Mouse (Mus musculus): Measurements from ENCODE around the gene Rnf222. TPM values are rescaled to one million over a fixed set of nuclear protein-coding genes. Genes with fewer than 3 reads are reported as not detected.

Gene Rnf222
- polyA plus RNA-seq, 1 experiment from 2014 or later = 0.13 TPM

- H3K9ac ChIP-seq = peak within 1 kb of the TSS; percentile 88
- peaks cover 60% of the 10 kb centered on the region for H3K4me1 ChIP-seq (replicated peaks)
- whole genome bisulfite sequencing (ENCODE audit: insufficient replicate concordance) = under 1% methylated on average over 52 of the region's 52 CpGs
- H3K27me3 ChIP-seq = no peaks in the 10 kb centered on the region; the same call in 1 of the 2 replicates
- no peaks in the 10 kb centered on the region for H3K9me3 ChIP-seq (replicated peaks)
- peak within 1 kb of the TSS; percentile 91 for H3K4me3 ChIP-seq (replicated peaks)
- H3K27ac ChIP-seq (replicated peaks) = peak within 1 kb of the TSS; percentile 81
- H3K36me3 ChIP-seq (replicated peaks) = peaks cover 41% of the 10 kb centered on the region
- peak within 1 kb of the TSS; percentile 79 for H3K4me2 ChIP-seq
- ATAC-seq (ENCODE audit: insufficient read depth) = peak; percentile 79
Observed at GRCm38 (mm10) chr11:68901351-68902046, 13.1 kb downstream of the Rnf222 start, which contains the start of gene Rpl26. Gene Rpl26, plus strand, starts transcription at chr11:68901583.

- 0% methylated on average over 10 of the region's 10 CpGs for WGBS (ENCODE audit: insufficient replicate concordance)
- no peak for ATAC-seq (ENCODE audit: insufficient read depth)
- H3K4me2 ChIP-seq = peak overlapping the region; percentile 79
Observed at GRCm38 (mm10) chr11:68902047-68902364, 13.7 kb downstream of the Rnf222 start.

GRCm38 (mm10) chr11:68902367-68902766, 14.0 kb downstream of the Rnf222 start:
- peak overlapping the region; percentile 43; the same call in 1 of the 2 replicates for H3K27ac ChIP-seq (replicated peaks)
- no peaks in the 10 kb centered on the region for H3K9me3 ChIP-seq (replicated peaks)
- H3K4me3 ChIP-seq (replicated peaks) = peak overlapping the region; percentile 91
- peak overlapping the region; percentile 88 for H3K9ac ChIP-seq
- peaks cover 51% of the 10 kb centered on the region for H3K4me1 ChIP-seq (replicated peaks)
- ATAC-seq (ENCODE audit: insufficient read depth) = no peak
- under 1% methylated on average over 11 of the region's 11 CpGs for WGBS (ENCODE audit: insufficient replicate concordance)
- no peaks in the 10 kb centered on the region; the same call in 1 of the 2 replicates for H3K27me3 ChIP-seq
- H3K4me2 ChIP-seq = peak overlapping the region; percentile 79
- peaks cover 49% of the 10 kb centered on the region for H3K36me3 ChIP-seq (replicated peaks)

More at GRCm38 (mm10) chr11:68902047-68902364, 13.7 kb downstream of the Rnf222 start:
- H3K36me3 ChIP-seq (replicated peaks) = peaks cover 46% of the 10 kb centered on the region
- H3K9me3 ChIP-seq (replicated peaks) = no peaks in the 10 kb centered on the region
- H3K4me3 ChIP-seq (replicated peaks) = peak overlapping the region; percentile 91
- peaks cover 55% of the 10 kb centered on the region for H3K4me1 ChIP-seq (replicated peaks)
- peak overlapping the region; percentile 81 for H3K27ac ChIP-seq (replicated peaks)
- H3K9ac ChIP-seq = peak overlapping the region; percentile 88
- no peaks in the 10 kb centered on the region; the same call in 1 of the 2 replicates for H3K27me3 ChIP-seq

- H3K27ac ChIP-seq (replicated peaks) = peak overlapping the region; percentile 43; the same call in 1 of the 2 replicates
- 61% methylated on average over 5 of the region's 5 CpGs for WGBS (ENCODE audit: insufficient replicate concordance)
- H3K27me3 ChIP-seq = no peaks in the 10 kb centered on the region; the same call in 1 of the 2 replicates
- peaks cover 48% of the 10 kb centered on the region for H3K4me1 ChIP-seq (replicated peaks)
- peaks cover 54% of the 10 kb centered on the region for H3K36me3 ChIP-seq (replicated peaks)
- no peak for ATAC-seq (ENCODE audit: insufficient read depth)
- H3K4me2 ChIP-seq = peak overlapping the region; percentile 79
- peak overlapping the region; percentile 88 for H3K9ac ChIP-seq
- peak overlapping the region; percentile 91 for H3K4me3 ChIP-seq (replicated peaks)
- no peaks in the 10 kb centered on the region for H3K9me3 ChIP-seq (replicated peaks)
Observed at GRCm38 (mm10) chr11:68902823-68903222, 14.5 kb downstream of the Rnf222 start.

GRCm38 (mm10) chr11:68903775-68904174, 15.4 kb downstream of the Rnf222 start:
- H3K27me3 ChIP-seq = no peaks in the 10 kb centered on the region; the same call in 1 of the 2 replicates
- no peak for ATAC-seq (ENCODE audit: insufficient read depth)
- WGBS (ENCODE audit: insufficient replicate concordance) = 76% methylated on average over 2 of the region's 2 CpGs
- H3K4me3 ChIP-seq (replicated peaks) = no peak overlapping the region
- no peaks in the 10 kb centered on the region for H3K9me3 ChIP-seq (replicated peaks)
- H3K9ac ChIP-seq = no peak overlapping the region
- peaks cover 54% of the 10 kb centered on the region for H3K36me3 ChIP-seq (replicated peaks)
- peaks cover 38% of the 10 kb centered on the region for H3K4me1 ChIP-seq (replicated peaks)
- no peak overlapping the region for H3K4me2 ChIP-seq
- no peak overlapping the region for H3K27ac ChIP-seq (replicated peaks)

GRCm38 (mm10) chr11:68904375-68905137, 16.2 kb downstream of the Rnf222 start:
- no peak overlapping the region for H3K4me2 ChIP-seq
- H3K4me3 ChIP-seq (replicated peaks) = no peak overlapping the region
- no peak for ATAC-seq (ENCODE audit: insufficient read depth)
- 79% methylated on average over 8 of the region's 8 CpGs for WGBS (ENCODE audit: insufficient replicate concordance)
- peaks cover 31% of the 10 kb centered on the region for H3K4me1 ChIP-seq (replicated peaks)
- H3K36me3 ChIP-seq (replicated peaks) = peaks cover 54% of the 10 kb centered on the region
- H3K9me3 ChIP-seq (replicated peaks) = no peaks in the 10 kb centered on the region
- H3K9ac ChIP-seq = no peak overlapping the region
- no peaks in the 10 kb centered on the region; the same call in 1 of the 2 replicates for H3K27me3 ChIP-seq
- no peak overlapping the region for H3K27ac ChIP-seq (replicated peaks)

GRCm38 (mm10) chr11:68905138-68905531, 16.8 kb downstream of the Rnf222 start:
- Histone ChIP-seq H3K9me3 (replicated peaks) (no peaks in the 10 kb centered on the region), H3K4me3 (replicated peaks) (no peak overlapping the region), H3K4me1 (replicated peaks) (peaks cover 25% of the 10 kb centered on the region), H3K27ac (replicated peaks) (no peak overlapping the region), H3K27me3 (no peaks in the 10 kb centered on the region; the same call in 1 of the 2 replicates), H3K4me2 (no peak overlapping the region), H3K9ac (no peak overlapping the region), H3K36me3 (replicated peaks) (peaks cover 54% of the 10 kb centered on the region)
- 76% methylated on average over 3 of the region's 3 CpGs for WGBS (ENCODE audit: insufficient replicate concordance)
- no peak for ATAC-seq (ENCODE audit: insufficient read depth)

GRCm38 (mm10) chr11:68905665-68906460, 17.5 kb downstream of the Rnf222 start:
- H3K9ac ChIP-seq = no peak overlapping the region
- no peak overlapping the region for H3K4me3 ChIP-seq (replicated peaks)
- H3K4me1 ChIP-seq (replicated peaks) = peaks cover 21% of the 10 kb centered on the region
- peaks cover 54% of the 10 kb centered on the region for H3K36me3 ChIP-seq (replicated peaks)
- 0 out of 2 replicates have a peak overlapping the region, but pooled peaks have one; percentile 10 for H3K27ac ChIP-seq (replicated peaks)
- H3K4me2 ChIP-seq = no peak overlapping the region
- 75% methylated on average over 9 of the region's 9 CpGs for WGBS (ENCODE audit: insufficient replicate concordance)
- H3K9me3 ChIP-seq (replicated peaks) = no peaks in the 10 kb centered on the region
- no peaks in the 10 kb centered on the region for H3K27me3 ChIP-seq
- ATAC-seq (ENCODE audit: insufficient read depth) = no peak

GRCm38 (mm10) chr11:68906461-68906790, 18.1 kb downstream of the Rnf222 start:
- H3K27me3 ChIP-seq = peaks cover 5% of the 10 kb centered on the region
- no peaks in the 10 kb centered on the region for H3K9me3 ChIP-seq (replicated peaks)
- no peak overlapping the region for H3K27ac ChIP-seq (replicated peaks)
- peaks cover 17% of the 10 kb centered on the region for H3K4me1 ChIP-seq (replicated peaks)
- no peak overlapping the region for H3K9ac ChIP-seq
- ATAC-seq (ENCODE audit: insufficient read depth) = no peak
- no peak overlapping the region for H3K4me2 ChIP-seq
- 57% methylated on average over 4 of the region's 4 CpGs for WGBS (ENCODE audit: insufficient replicate concordance)
- peaks cover 54% of the 10 kb centered on the region for H3K36me3 ChIP-seq (replicated peaks)
- no peak overlapping the region for H3K4me3 ChIP-seq (replicated peaks)

- H3K4me2 ChIP-seq = no peak overlapping the region
- H3K9me3 ChIP-seq (replicated peaks) = no peaks in the 10 kb centered on the region
- H3K36me3 ChIP-seq (replicated peaks) = peaks cover 54% of the 10 kb centered on the region
- no peak for ATAC-seq (ENCODE audit: insufficient read depth)
- WGBS (ENCODE audit: insufficient replicate concordance) = 69% methylated on average over 3 of the region's 3 CpGs
- H3K27ac ChIP-seq (replicated peaks) = no peak overlapping the region
- no peak overlapping the region for H3K4me3 ChIP-seq (replicated peaks)
- peaks cover 17% of the 10 kb centered on the region for H3K4me1 ChIP-seq (replicated peaks)
- H3K9ac ChIP-seq = no peak overlapping the region
- peaks cover 14% of the 10 kb centered on the region for H3K27me3 ChIP-seq
Observed at GRCm38 (mm10) chr11:68907251-68907650, 18.9 kb downstream of the Rnf222 start.

Data from liver, embryonic 15.5 days (tissue).